Mouse (Mus musculus): ENCODE results near the gene Syngr3. TPM values are rescaled to one million over a fixed set of nuclear protein-coding genes. Genes with fewer than 3 reads are reported as not detected.

Gene Syngr3
- polyA plus RNA-seq (2015; fragmentation: Nextera tagmentation; extraction: Ambion mirVana): 134 and 145 TPM in 2 replicates

DNA sequence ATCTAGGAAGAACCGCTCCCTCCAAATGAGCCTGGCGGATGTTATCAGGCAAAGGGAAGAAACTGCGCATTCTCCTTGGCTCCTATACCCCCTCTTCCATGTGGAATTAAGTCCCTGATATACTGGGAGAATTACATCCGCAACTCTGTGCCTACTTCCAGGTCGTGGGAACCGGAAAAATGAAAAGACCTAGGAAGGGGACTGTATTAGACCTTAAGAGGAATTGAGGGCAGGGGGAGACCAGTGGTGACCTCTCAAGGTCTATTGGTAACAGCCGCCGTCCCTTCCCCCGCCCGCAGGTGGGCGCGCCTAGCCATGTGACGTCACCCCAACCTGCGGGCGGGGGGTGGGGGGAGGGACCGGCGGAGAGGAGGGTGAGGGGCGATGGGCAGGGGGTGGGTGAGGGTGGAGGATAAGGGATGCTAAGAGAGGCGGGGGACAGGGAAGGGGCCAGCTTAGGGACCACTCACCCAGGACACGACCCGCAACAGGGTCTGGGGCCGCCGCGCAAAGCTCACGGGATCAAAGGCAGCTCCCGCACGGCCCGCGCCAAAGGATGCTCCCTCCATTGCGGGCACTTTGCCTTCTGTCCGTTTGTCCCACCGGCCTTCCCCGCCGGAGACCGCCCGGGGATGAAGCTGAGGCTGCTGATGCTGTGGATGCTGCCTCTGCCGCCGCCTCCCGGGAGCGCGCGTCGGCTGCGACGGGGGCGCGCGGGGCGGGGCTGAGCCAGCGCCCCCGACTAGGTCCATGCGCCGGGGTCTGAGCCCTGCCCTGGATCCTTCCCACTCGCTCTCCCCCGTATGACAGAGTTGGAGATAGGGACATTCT lies at the start of gene Syngr3:
Syngr3 (minus strand) TSS at position 705 of the 831 bp plus-strand sequence.
- Histone ChIP-seq H3K27ac (replicated peaks) (peak within 1 kb of the TSS; percentile 90), H3K36me3 (peaks cover 15% of the 10 kb centered on the region), H3K9ac (replicated peaks) (peak within 1 kb of the TSS; percentile 98), H3K4me3 (peak within 1 kb of the TSS; percentile 96), H3K4me2 (replicated peaks) (peak within 1 kb of the TSS; percentile 79), H3K4me1 (peaks cover 36% of the 10 kb centered on the region), H3K27me3 (peaks cover 13% of the 10 kb centered on the region), H3K9me3 (no peaks in the 10 kb centered on the region)
- WGBS: under 1% methylated on average over 53 of the region's 55 CpGs
- peak; percentile 59 for ATAC-seq (replicated peaks)

DNA sequence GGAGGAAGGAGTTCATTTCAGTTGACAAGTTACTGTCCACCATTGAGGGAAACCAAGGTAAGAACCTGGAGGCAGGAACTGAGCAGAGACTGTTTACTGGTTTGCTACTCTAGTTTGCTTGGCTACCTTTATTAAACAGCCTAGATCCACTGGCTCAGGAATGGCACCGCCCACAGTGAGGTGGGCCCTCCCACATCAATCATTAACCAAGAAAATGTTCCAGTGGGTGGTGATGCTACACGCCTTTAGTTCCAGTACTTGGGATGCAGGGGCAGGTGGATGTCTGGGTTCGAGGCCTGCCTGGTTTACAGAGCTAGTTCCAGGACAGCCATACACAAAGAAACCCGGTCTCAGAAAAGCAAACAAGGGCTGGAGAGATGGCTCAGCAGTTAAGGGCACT lies 48.5 kb upstream of the Syngr3 start:
- peaks cover 17% of the 10 kb centered on the region for H3K4me1 ChIP-seq
- H3K36me3 ChIP-seq: no peaks in the 10 kb centered on the region
- H3K9me3 ChIP-seq: no peaks in the 10 kb centered on the region
- no peak overlapping the region for H3K4me3 ChIP-seq
- H3K9ac ChIP-seq (replicated peaks): no peak overlapping the region
- WGBS: 78% methylated on average over 4 of the region's 4 CpGs
- no peak overlapping the region for H3K27ac ChIP-seq (replicated peaks)
- no peaks in the 10 kb centered on the region for H3K27me3 ChIP-seq
- ATAC-seq (replicated peaks): no peak
- H3K4me2 ChIP-seq (replicated peaks): no peak overlapping the region

DNA sequence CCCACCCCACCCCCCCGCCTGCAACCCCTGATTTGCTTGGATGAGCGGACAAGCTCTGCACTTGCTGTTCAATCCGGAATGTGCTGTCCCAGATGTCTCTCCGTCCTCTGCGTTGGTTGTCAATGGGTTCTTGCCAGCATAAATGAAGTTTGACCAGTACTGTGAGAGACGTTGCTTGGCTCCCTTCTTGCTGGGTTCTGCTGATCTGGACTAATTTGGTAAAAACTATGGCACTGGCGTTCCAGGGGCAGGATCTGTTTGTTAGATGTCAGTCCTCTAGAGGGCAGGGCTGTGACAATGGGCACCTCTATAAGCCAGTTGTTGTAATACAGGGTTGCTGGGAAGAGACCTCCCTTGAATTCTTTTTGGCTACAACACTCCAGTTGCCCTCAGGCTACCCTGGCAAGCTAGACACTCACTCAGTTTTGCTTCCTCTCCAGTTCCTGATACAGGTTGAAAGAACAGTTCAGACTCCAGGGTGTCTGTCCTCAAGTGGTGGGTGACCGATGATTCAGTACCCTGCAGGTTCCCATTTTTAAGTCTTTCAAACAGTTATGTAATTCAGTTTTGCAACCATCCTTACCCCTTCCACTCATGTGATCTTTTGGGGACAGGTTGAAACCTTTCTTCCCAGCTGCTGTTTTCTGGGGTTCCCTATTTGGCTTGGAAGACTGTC lies 47.5 kb upstream of the Syngr3 start:
- H3K27me3 ChIP-seq: no peaks in the 10 kb centered on the region
- H3K4me2 ChIP-seq (replicated peaks): peak overlapping the region; percentile 90
- H3K36me3 ChIP-seq: no peaks in the 10 kb centered on the region
- H3K9me3 ChIP-seq: no peaks in the 10 kb centered on the region
- no peak overlapping the region for H3K27ac ChIP-seq (replicated peaks)
- ATAC-seq (replicated peaks): 0 out of 2 replicates have a peak, but pooled peaks have one; percentile 0
- H3K9ac ChIP-seq (replicated peaks): peak overlapping the region; percentile 65; the same call in 1 of the 2 replicates
- H3K4me3 ChIP-seq: peak overlapping the region; percentile 62
- WGBS: 25% methylated on average over 8 of the region's 8 CpGs
- peaks cover 17% of the 10 kb centered on the region for H3K4me1 ChIP-seq

GRCm38 (mm10) chr17:24736330-24737051 lies 46.7 kb upstream of the Syngr3 start, which contains the start of gene Msrb1:
TSS of gene Msrb1 (plus strand) at chr17:24736642.
- Histone ChIP-seq H3K27ac (replicated peaks) (peak within 1 kb of the TSS; percentile 53), H3K9ac (replicated peaks) (peak within 1 kb of the TSS; percentile 65), H3K4me1 (peaks cover 17% of the 10 kb centered on the region), H3K4me3 (peak within 1 kb of the TSS; percentile 62), H3K27me3 (no peaks in the 10 kb centered on the region), H3K4me2 (replicated peaks) (peak within 1 kb of the TSS; percentile 90), H3K9me3 (no peaks in the 10 kb centered on the region), H3K36me3 (no peaks in the 10 kb centered on the region)
- WGBS: 2% methylated on average over 29 of the region's 29 CpGs
- ATAC-seq (replicated peaks): peak; percentile 97

- ATAC-seq (replicated peaks): no peak
- H3K36me3 ChIP-seq: no peaks in the 10 kb centered on the region
- H3K9me3 ChIP-seq: no peaks in the 10 kb centered on the region
Measured at GRCm38 (mm10) chr17:24735446-24735845, 45.7 kb upstream of the Syngr3 start.

DNA sequence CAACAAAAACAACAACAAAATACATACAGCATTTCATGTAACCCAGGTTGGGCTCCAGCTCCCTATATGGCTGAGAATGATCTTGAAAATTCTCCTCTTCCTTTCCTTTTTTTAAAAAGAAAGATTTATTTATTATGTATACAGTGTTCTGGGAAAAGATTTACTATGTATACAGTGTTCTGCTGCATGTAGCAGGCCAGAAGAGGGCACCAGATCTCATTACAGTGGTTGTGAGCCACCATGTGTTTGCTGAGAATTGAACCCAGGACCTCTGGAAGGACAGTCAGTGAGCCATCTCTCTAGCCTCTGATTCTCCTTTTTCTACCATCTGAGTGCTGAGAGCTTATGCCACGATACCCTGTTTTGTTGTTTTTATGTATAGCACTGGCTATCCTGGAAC lies 44.8 kb upstream of the Syngr3 start:
- Histone ChIP-seq H3K27me3 (no peaks in the 10 kb centered on the region), H3K36me3 (no peaks in the 10 kb centered on the region), H3K4me3 (no peak overlapping the region), H3K9ac (replicated peaks) (no peak overlapping the region), H3K9me3 (no peaks in the 10 kb centered on the region), H3K4me1 (peaks cover 17% of the 10 kb centered on the region), H3K27ac (replicated peaks) (no peak overlapping the region), H3K4me2 (replicated peaks) (no peak overlapping the region)
- no peak for ATAC-seq (replicated peaks)
- WGBS: 88% methylated on average over 1 of the region's 1 CpGs

More at GRCm38 (mm10) chr17:24735446-24735845, 45.7 kb upstream of the Syngr3 start:
- Histone ChIP-seq H3K9ac (replicated peaks) (no peak overlapping the region), H3K4me2 (replicated peaks) (no peak overlapping the region), H3K4me3 (no peak overlapping the region), H3K4me1 (peaks cover 17% of the 10 kb centered on the region), H3K27ac (replicated peaks) (no peak overlapping the region), H3K27me3 (no peaks in the 10 kb centered on the region)
- 83% methylated on average over 7 of the region's 7 CpGs for WGBS

- no peaks in the 10 kb centered on the region for H3K27me3 ChIP-seq
- H3K36me3 ChIP-seq: no peaks in the 10 kb centered on the region
- WGBS: 88% methylated on average over 21 of the region's 21 CpGs
- H3K4me1 ChIP-seq: peaks cover 17% of the 10 kb centered on the region
- no peak for ATAC-seq (replicated peaks)
- H3K4me3 ChIP-seq: no peak overlapping the region
- no peak overlapping the region for H3K27ac ChIP-seq (replicated peaks)
- H3K9ac ChIP-seq (replicated peaks): 0 out of 2 replicates have a peak overlapping the region, but pooled peaks have one; percentile 15
- H3K4me2 ChIP-seq (replicated peaks): no peak overlapping the region
- no peaks in the 10 kb centered on the region for H3K9me3 ChIP-seq
Measured at GRCm38 (mm10) chr17:24733434-24734050, 43.8 kb upstream of the Syngr3 start.

- Histone ChIP-seq H3K27ac (replicated peaks) (no peak overlapping the region), H3K4me1 (peaks cover 16% of the 10 kb centered on the region), H3K9ac (replicated peaks) (no peak overlapping the region), H3K9me3 (no peaks in the 10 kb centered on the region), H3K4me2 (replicated peaks) (no peak overlapping the region), H3K27me3 (peaks cover 6% of the 10 kb centered on the region; the same call in 1 of the 2 replicates), H3K36me3 (no peaks in the 10 kb centered on the region), H3K4me3 (no peak overlapping the region)
- no peak for ATAC-seq (replicated peaks)
- 81% methylated on average over 12 of the region's 12 CpGs for WGBS
Measured at GRCm38 (mm10) chr17:24732233-24732935, 42.6 kb upstream of the Syngr3 start.

DNA sequence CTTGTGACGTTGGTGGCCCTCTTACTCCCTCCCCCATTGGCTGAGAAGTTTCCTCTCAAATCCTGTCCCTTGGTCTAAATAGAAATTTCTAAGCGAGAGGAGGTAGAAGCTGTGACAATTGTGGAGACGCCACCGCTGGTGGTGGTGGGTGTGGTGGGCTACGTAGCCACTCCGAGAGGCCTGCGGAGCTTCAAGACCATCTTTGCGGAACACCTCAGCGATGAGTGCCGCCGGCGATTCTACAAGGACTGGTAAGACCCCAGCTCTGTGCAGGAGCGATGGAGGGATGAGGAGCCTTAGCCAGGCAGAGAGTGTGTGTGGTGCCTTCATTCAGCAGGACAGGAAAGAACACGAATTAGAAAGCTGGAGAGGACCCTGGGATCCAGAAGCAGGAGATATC lies 41.0 kb upstream of the Syngr3 start:
- peaks cover 6% of the 10 kb centered on the region; the same call in 1 of the 2 replicates for H3K27me3 ChIP-seq
- no peaks in the 10 kb centered on the region for H3K36me3 ChIP-seq
- no peak overlapping the region for H3K4me3 ChIP-seq
- H3K9ac ChIP-seq (replicated peaks): no peak overlapping the region
- H3K27ac ChIP-seq (replicated peaks): no peak overlapping the region
- ATAC-seq (replicated peaks): no peak
- H3K4me2 ChIP-seq (replicated peaks): no peak overlapping the region
- no peaks in the 10 kb centered on the region for H3K9me3 ChIP-seq
- peaks cover 2% of the 10 kb centered on the region for H3K4me1 ChIP-seq
- WGBS: 80% methylated on average over 14 of the region's 14 CpGs

DNA sequence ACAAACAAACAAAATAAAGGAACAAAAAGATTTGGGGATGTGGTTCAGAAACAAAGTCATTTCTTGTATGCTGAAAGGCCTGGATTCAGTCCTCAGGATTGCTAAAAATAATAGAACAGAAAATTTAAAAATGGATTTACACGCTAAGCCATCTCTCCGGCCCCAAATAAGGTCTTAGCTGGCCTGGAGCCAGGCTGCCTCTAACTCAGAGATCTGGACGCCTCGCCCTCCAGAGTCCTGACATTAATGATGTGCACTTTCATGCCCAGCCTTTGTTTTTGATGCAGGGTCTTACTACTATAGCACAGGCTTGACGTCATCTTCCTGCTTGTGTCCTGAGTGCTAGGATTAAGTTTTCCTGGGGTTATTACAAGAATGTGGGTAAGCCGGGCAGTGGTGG lies 39.3 kb upstream of the Syngr3 start:
- Histone ChIP-seq H3K4me2 (replicated peaks) (no peak overlapping the region), H3K4me1 (no peaks in the 10 kb centered on the region), H3K27ac (replicated peaks) (no peak overlapping the region), H3K9me3 (no peaks in the 10 kb centered on the region), H3K4me3 (no peak overlapping the region), H3K36me3 (no peaks in the 10 kb centered on the region), H3K9ac (replicated peaks) (no peak overlapping the region), H3K27me3 (peaks cover 6% of the 10 kb centered on the region; the same call in 1 of the 2 replicates)
- WGBS: 74% methylated on average over 6 of the region's 6 CpGs
- no peak for ATAC-seq (replicated peaks)

DNA sequence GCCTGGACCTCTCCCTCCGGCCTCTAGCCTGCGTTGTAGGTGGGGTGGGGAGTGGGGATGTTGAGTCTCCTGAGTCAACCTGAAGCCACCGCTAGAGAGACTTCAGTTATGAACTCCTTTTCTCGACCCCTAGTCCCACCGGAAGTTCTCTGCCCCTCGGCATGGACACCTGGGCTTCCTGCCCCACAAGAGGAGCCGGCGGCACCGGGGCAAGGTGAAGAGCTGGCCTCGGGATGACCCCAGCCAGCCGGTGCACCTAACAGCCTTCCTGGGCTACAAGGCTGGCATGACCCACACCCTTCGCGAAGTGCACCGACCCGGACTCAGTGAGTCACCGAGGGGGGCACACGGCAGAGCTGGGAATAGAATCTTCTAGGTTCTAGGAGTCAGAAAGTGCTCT lies 38.4 kb upstream of the Syngr3 start:
- no peaks in the 10 kb centered on the region for H3K36me3 ChIP-seq
- no peak for ATAC-seq (replicated peaks)
- WGBS: 79% methylated on average over 17 of the region's 17 CpGs
- H3K9ac ChIP-seq (replicated peaks): no peak overlapping the region
- H3K4me1 ChIP-seq: peaks cover 6% of the 10 kb centered on the region
- H3K27me3 ChIP-seq: peaks cover 6% of the 10 kb centered on the region; the same call in 1 of the 2 replicates
- no peak overlapping the region for H3K27ac ChIP-seq (replicated peaks)
- no peak overlapping the region for H3K4me3 ChIP-seq
- H3K4me2 ChIP-seq (replicated peaks): no peak overlapping the region
- H3K9me3 ChIP-seq: no peaks in the 10 kb centered on the region
